Mouse (Mus musculus): Measurements from ENCODE around the gene Myoz2. TPM values are rescaled to one million over a fixed set of nuclear protein-coding genes. Genes with fewer than 3 reads are reported as not detected.

Gene Myoz2
- not detected in 2 replicates for total RNA-seq (2023)

GRCm38 (mm10) chr3:123034752-123035151, at the start of gene Myoz2:
TSS of gene Myoz2 (minus strand) at chr3:123035015.

GRCm38 (mm10) chr3:122984249-122985182, 50.3 kb downstream of the Myoz2 start, which contains the start of gene Usp53:
TSS of gene Usp53 (minus strand) at chr3:122984510.

Other genes with a start within 250 kb of the Myoz2 start
- not detected in 2 replicates for gene Fabp2, start 139.9 kb downstream of the Myoz2 start, total RNA-seq (2023)
- not detected in 2 replicates for gene Gm10959, start 115.7 kb downstream of the Myoz2 start, total RNA-seq (2023)
- 49.7 and 61.6 TPM in 2 replicates for gene 1810037I17Rik, start 110.8 kb downstream of the Myoz2 start, total RNA-seq (2023)
- gene Usp53, start 50.5 kb downstream of the Myoz2 start, total RNA-seq (2023): 11.0 and 12.6 TPM in 2 replicates
- gene Synpo2, start 201.1 kb upstream of the Myoz2 start, total RNA-seq (2023): not detected in 2 replicates
- 13.9 and 19.2 TPM in 2 replicates for gene Sec24d, start 232.4 kb upstream of the Myoz2 start, total RNA-seq (2023)